Comparison of ENCODE assay signal across 8 mouse cellular contexts in genomic region chr5:124010910-124011655, GRCm38 (mm10). TPM values are rescaled to one million over a fixed set of nuclear protein-coding genes. Genes with fewer than 3 reads are reported as not detected.
A peak's percentile ranks its signal among the peaks of the same experiment; 100 is the strongest.
DNase-seq lines count a peak whose midpoint lies in the region; ATAC-seq and TF ChIP-seq lines count a peak whose summit lies in the region.

No protein-coding gene starts in this region.

- no peaks in the 10 kb centered on the region for H3K27me3 ChIP-seq in forebrain, embryonic 16.5 days (replicated peaks; ENCODE audit: control insufficient read depth, insufficient read depth, low read length)
- H3K27me3 ChIP-seq in lung, embryonic 15.5 days, result no peaks in the 10 kb centered on the region

- H3K9ac ChIP-seq in forebrain, embryonic 16.5 days (replicated peaks; ENCODE audit: low read depth, low read length), result peak overlapping the region; percentile 47; the same call in 1 of the 2 replicates
- 0 out of 2 replicates have a peak overlapping the region, but pooled peaks have one; percentile 27 for H3K9ac ChIP-seq in lung, embryonic 15.5 days

- H3K36me3 ChIP-seq in forebrain, embryonic 16.5 days (ENCODE audit: control insufficient read depth, insufficient read depth), result peaks cover 29% of the 10 kb centered on the region
- peaks cover 43% of the 10 kb centered on the region for H3K36me3 ChIP-seq in lung, embryonic 15.5 days

- DNase-seq in layer of hippocampus, adult 2 months (ENCODE audit: low spot score in 2 of 2), result no peak
- DNase-seq in layer of hippocampus, postnatal 36 days, result no peak
- DNase-seq in brain, adult 2 months (ENCODE audit: low read depth, low spot score), result peak; percentile 73
- DNase-seq in induced T-regulatory cell, adult 2 months (ENCODE audit: low read depth), result peak; percentile 19
- DNase-seq in ovary, postnatal 36 days (ENCODE audit: low spot score), result peak; percentile 60
- DNase-seq in frontal cortex, adult 2 months (ENCODE audit: extremely low spot score in 1 of 2, low spot score in 1 of 2), result no peak

- peak; percentile 51 for ATAC-seq in forebrain, embryonic 16.5 days
- peak; percentile 87 for ATAC-seq in lung, embryonic 15.5 days (ENCODE audit: borderline replicate concordance, extremely low read depth, low FRiP score, low TSS enrichment)

- H3K9me3 ChIP-seq in forebrain, embryonic 16.5 days (ENCODE audit: control insufficient read depth, low read length), result no peaks in the 10 kb centered on the region
- no peaks in the 10 kb centered on the region for H3K9me3 ChIP-seq in lung, embryonic 15.5 days

- H3K4me3 ChIP-seq in layer of hippocampus, adult 2 months, result peak overlapping the region; percentile 17; the same call in 1 of the 2 replicates
- H3K4me3 ChIP-seq in forebrain, embryonic 16.5 days (replicated peaks; ENCODE audit: low read length), result no peak overlapping the region
- H3K4me3 ChIP-seq in lung, embryonic 15.5 days, result peak overlapping the region; percentile 1; the same call in 1 of the 2 replicates

- peak overlapping the region; percentile 41 for H3K4me2 ChIP-seq in forebrain, embryonic 16.5 days (ENCODE audit: low read length)
- H3K4me2 ChIP-seq in lung, embryonic 15.5 days, result peak overlapping the region; percentile 38

- WGBS in forebrain, embryonic 16.5 days, result 9% methylated on average over 19 of the region's 19 CpGs
- WGBS in lung, embryonic 15.5 days, result 3% methylated on average over 19 of the region's 19 CpGs

- peaks cover 42% of the 10 kb centered on the region for H3K4me1 ChIP-seq in forebrain, embryonic 16.5 days (replicated peaks; ENCODE audit: control insufficient read depth, insufficient read depth, low read length)
- H3K4me1 ChIP-seq in lung, embryonic 15.5 days, result peaks cover 58% of the 10 kb centered on the region

- no peak for TF ChIP-seq CTCF in layer of hippocampus, adult 2 months (conservative IDR thresholded peaks at IDR 0.05)

- peak overlapping the region; percentile 85 for H3K27ac ChIP-seq in layer of hippocampus, adult 2 months
- H3K27ac ChIP-seq in forebrain, embryonic 16.5 days (ENCODE audit: low read length), result peak overlapping the region; percentile 81
- H3K27ac ChIP-seq in lung, embryonic 15.5 days, result peak overlapping the region; percentile 95

RNA-seq across cellular contexts. Expression of gene Vps37b, which starts 21.0 kb away (rescaled TPM):
- total RNA-seq in layer of hippocampus, adult 2 months (2021), result 10 to 100 TPM; 36.8 to 42.2 TPM
- total RNA-seq in layer of hippocampus, postnatal 36 days (2021), result 10 to 100 TPM; 32.6 to 40.8 TPM
- polyA plus RNA-seq in forebrain, embryonic 16.5 days (2015; fragmentation: Nextera tagmentation; extraction: Ambion mirVana), result 104 and 112 TPM in 2 replicates
- 38.1 and 41.3 TPM in 2 replicates for polyA plus RNA-seq in lung, embryonic 15.5 days (2015; fragmentation: Nextera tagmentation; extraction: Ambion mirVana)
- polyA plus RNA-seq in frontal cortex, adult 2 months (2012; rRNA removed), result 46.3 and 53.0 TPM in 2 replicates

RNA-seq across cellular contexts. Expression of gene Hip1r, which starts 37.7 kb away (rescaled TPM):
- 10 to 100 TPM; 42.8 to 43.8 TPM for total RNA-seq in layer of hippocampus, adult 2 months (2021)
- total RNA-seq in layer of hippocampus, postnatal 36 days (2021), result 10 to 100 TPM; 39.4 to 41.2 TPM
- 33.3 and 35.7 TPM in 2 replicates for polyA plus RNA-seq in forebrain, embryonic 16.5 days (2015; fragmentation: Nextera tagmentation; extraction: Ambion mirVana)
- polyA plus RNA-seq in lung, embryonic 15.5 days (2015; fragmentation: Nextera tagmentation; extraction: Ambion mirVana), result 11.8 and 13.3 TPM in 2 replicates
- polyA plus RNA-seq in frontal cortex, adult 2 months (2012; rRNA removed), result 40.3 and 41.5 TPM in 2 replicates

Comparison
In these comparisons a context has a peak if more than half of its experiments do, and no peak if none do; other contexts are left out.
1. DNase-seq: peak in brain, adult 2 months (single experiment), induced T-regulatory cell, adult 2 months (single experiment) and ovary, postnatal 36 days (single experiment); none in layer of hippocampus, adult 2 months (0 of 2), layer of hippocampus, postnatal 36 days (0 of 2) and frontal cortex, adult 2 months (0 of 2).
2. Peak in every context shown above with its lines, with median percentiles within 50 percentile points of each other: H3K27ac ChIP-seq.